Mouse (Mus musculus) lung, adult 2 months (tissue): ENCODE measurements around the gene Cntln.

ENCODE experiments used
- CTCF ChIP-seq: fragments of 200-500 bp; IDR thresholded peaks from 2 replicates; pipeline ENCODE4 v1.5.1; 2011; ENCODE audit warnings: mild to moderate bottlenecking, low read length, control low read depth; ENCODE audit not compliant: insufficient read depth
- POLR2A ChIP-seq: fragments of 200-500 bp; IDR thresholded peaks from 2 replicates; pipeline ENCODE4 v1.6.1; 2011; ENCODE audit warnings: low read depth, mild to moderate bottlenecking, control low read depth, low read length, borderline replicate concordance; ENCODE audit errors: extremely low read depth

DNA sequence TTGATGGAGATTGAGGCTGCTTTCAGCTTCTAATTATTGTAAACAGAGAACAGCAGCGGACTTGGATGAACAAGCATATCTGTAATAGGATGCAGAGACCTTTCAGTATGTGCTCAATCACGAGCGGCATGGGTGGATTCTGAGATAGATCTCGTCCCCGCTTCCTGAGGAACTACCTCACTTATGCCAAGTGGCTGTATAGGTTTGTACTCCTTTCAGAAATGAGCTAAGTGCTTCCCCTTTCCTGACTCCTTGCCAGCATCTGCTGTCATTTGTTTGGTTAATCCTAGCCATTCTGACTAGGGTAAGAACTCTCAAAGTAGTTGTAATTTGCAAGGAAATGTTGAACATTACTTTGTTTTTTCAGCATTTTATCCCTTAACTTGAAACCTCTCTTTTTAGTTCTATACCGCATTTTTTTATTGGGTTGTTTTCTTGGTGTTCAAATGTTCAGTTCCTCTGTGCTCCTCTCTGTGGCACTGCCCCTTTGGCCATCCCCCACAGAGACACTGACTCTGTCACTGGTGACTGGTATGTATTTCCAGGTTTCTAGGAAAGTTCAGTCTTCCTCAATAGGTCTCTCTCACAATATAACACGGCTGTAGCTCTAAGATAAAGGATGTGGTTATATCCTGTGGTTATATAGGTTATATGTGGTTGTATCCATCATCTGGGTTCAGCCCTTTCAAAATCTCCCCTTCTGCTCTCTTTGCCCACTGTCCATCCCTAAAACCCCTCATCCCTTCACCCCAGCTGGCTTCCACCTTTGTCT is 93.0 kb downstream of the Cntln start:
- TF ChIP-seq POLR2A (no peak), CTCF (no peak)
